Mouse (Mus musculus): ENCODE measurements around the gene Tpgs1. TPM values are rescaled to one million over a fixed set of nuclear protein-coding genes. Genes with fewer than 3 reads are reported as not detected.

The Tpgs1 gene
- polyA plus RNA-seq, 1 experiment from 2014 or later: 65.6 TPM

GRCm38 (mm10) chr10:79671396-79672087, 2.4 kb downstream of the Tpgs1 start:
- DNase-seq (ENCODE audit: low spot score) (no peak), ATAC-seq (replicated peaks; ENCODE audit: insufficient number of reproducible peaks, low FRiP score, low TSS enrichment, low read depth) (no peak)
- no peak overlapping the region for H3K4me3 ChIP-seq (ENCODE audit: low read depth, low read length)
- whole genome bisulfite sequencing: 72% methylated on average over 6 of the region's 6 CpGs
- H3K27ac ChIP-seq (replicated peaks; ENCODE audit: low read depth, low read length): no peak overlapping the region
- no peaks in the 10 kb centered on the region for H3K27me3 ChIP-seq (ENCODE audit: control insufficient read depth, insufficient read depth, low read length)
- no peaks in the 10 kb centered on the region; the same call in 1 of the 2 replicates for H3K36me3 ChIP-seq (replicated peaks; ENCODE audit: control insufficient read depth, insufficient read depth, low read depth, low read length)
- H3K9ac ChIP-seq (replicated peaks; ENCODE audit: low read length): no peak overlapping the region
- H3K9me3 ChIP-seq (replicated peaks; ENCODE audit: control insufficient read depth, low read length): no peaks in the 10 kb centered on the region
- peaks cover 4% of the 10 kb centered on the region for H3K4me1 ChIP-seq (ENCODE audit: control insufficient read depth, insufficient read depth, low read length)
- no peak overlapping the region for H3K4me2 ChIP-seq (ENCODE audit: low read depth, low read length)

GRCm38 (mm10) chr10:79672088-79672455, 2.9 kb downstream of the Tpgs1 start:
- DNase-seq (ENCODE audit: low spot score) (no peak), ATAC-seq (replicated peaks; ENCODE audit: insufficient number of reproducible peaks, low FRiP score, low TSS enrichment, low read depth) (no peak)
- H3K27ac ChIP-seq (replicated peaks; ENCODE audit: low read depth, low read length): no peak overlapping the region
- WGBS: 49% methylated on average over 3 of the region's 3 CpGs
- H3K4me2 ChIP-seq (ENCODE audit: low read depth, low read length): no peak overlapping the region
- H3K4me1 ChIP-seq (ENCODE audit: control insufficient read depth, insufficient read depth, low read length): peaks cover 4% of the 10 kb centered on the region
- no peaks in the 10 kb centered on the region for H3K9me3 ChIP-seq (replicated peaks; ENCODE audit: control insufficient read depth, low read length)
- no peaks in the 10 kb centered on the region for H3K27me3 ChIP-seq (ENCODE audit: control insufficient read depth, insufficient read depth, low read length)
- H3K9ac ChIP-seq (replicated peaks; ENCODE audit: low read length): no peak overlapping the region
- H3K4me3 ChIP-seq (ENCODE audit: low read depth, low read length): no peak overlapping the region
- no peaks in the 10 kb centered on the region; the same call in 1 of the 2 replicates for H3K36me3 ChIP-seq (replicated peaks; ENCODE audit: control insufficient read depth, insufficient read depth, low read depth, low read length)

- peaks cover 4% of the 10 kb centered on the region for H3K4me1 ChIP-seq (ENCODE audit: control insufficient read depth, insufficient read depth, low read length)
- no peak overlapping the region for H3K4me2 ChIP-seq (ENCODE audit: low read depth, low read length)
- ATAC-seq (replicated peaks; ENCODE audit: insufficient number of reproducible peaks, low FRiP score, low TSS enrichment, low read depth): no peak
- 94% methylated on average over 3 of the region's 3 CpGs for WGBS
- H3K4me3 ChIP-seq (ENCODE audit: low read depth, low read length): no peak overlapping the region
- H3K9ac ChIP-seq (replicated peaks; ENCODE audit: low read length): no peak overlapping the region
- DNase-seq (ENCODE audit: low spot score): no peak
- H3K27ac ChIP-seq (replicated peaks; ENCODE audit: low read depth, low read length): no peak overlapping the region
- H3K9me3 ChIP-seq (replicated peaks; ENCODE audit: control insufficient read depth, low read length): no peaks in the 10 kb centered on the region
- H3K27me3 ChIP-seq (ENCODE audit: control insufficient read depth, insufficient read depth, low read length): no peaks in the 10 kb centered on the region
- no peaks in the 10 kb centered on the region; the same call in 1 of the 2 replicates for H3K36me3 ChIP-seq (replicated peaks; ENCODE audit: control insufficient read depth, insufficient read depth, low read depth, low read length)
Measured at GRCm38 (mm10) chr10:79673054-79673453, 3.9 kb downstream of the Tpgs1 start.

- H3K36me3 ChIP-seq (replicated peaks; ENCODE audit: control insufficient read depth, insufficient read depth, low read depth, low read length): no peaks in the 10 kb centered on the region; the same call in 1 of the 2 replicates
- 50% methylated on average over 44 of the region's 44 CpGs for WGBS
- no peak overlapping the region for H3K9ac ChIP-seq (replicated peaks; ENCODE audit: low read length)
- no peak overlapping the region for H3K4me3 ChIP-seq (ENCODE audit: low read depth, low read length)
- ATAC-seq (replicated peaks; ENCODE audit: insufficient number of reproducible peaks, low FRiP score, low TSS enrichment, low read depth) (no peak), DNase-seq (ENCODE audit: low spot score) (no peak)
- H3K27ac ChIP-seq (replicated peaks; ENCODE audit: low read depth, low read length): no peak overlapping the region
- H3K9me3 ChIP-seq (replicated peaks; ENCODE audit: control insufficient read depth, low read length): no peaks in the 10 kb centered on the region
- no peaks in the 10 kb centered on the region for H3K27me3 ChIP-seq (ENCODE audit: control insufficient read depth, insufficient read depth, low read length)
- H3K4me2 ChIP-seq (ENCODE audit: low read depth, low read length): no peak overlapping the region
- H3K4me1 ChIP-seq (ENCODE audit: control insufficient read depth, insufficient read depth, low read length): peaks cover under 1% of the 10 kb centered on the region; the same call in 1 of the 2 replicates
Measured at GRCm38 (mm10) chr10:79675346-79676035, 6.3 kb downstream of the Tpgs1 start.

- H3K4me2 ChIP-seq (ENCODE audit: low read depth, low read length): peak overlapping the region; percentile 60
- ATAC-seq (replicated peaks; ENCODE audit: insufficient number of reproducible peaks, low FRiP score, low TSS enrichment, low read depth): peak; percentile 24
Measured at GRCm38 (mm10) chr10:79680606-79681495, 11.7 kb downstream of the Tpgs1 start.

GRCm38 (mm10) chr10:79681591-79682245, 12.5 kb downstream of the Tpgs1 start, which contains the start of gene Cdc34:
Gene Cdc34, plus strand, starts transcription at chr10:79682195.
- ATAC-seq (replicated peaks; ENCODE audit: insufficient number of reproducible peaks, low FRiP score, low TSS enrichment, low read depth) (peak; percentile 92), DNase-seq (ENCODE audit: low spot score) (peak; percentile 98)
- under 1% methylated on average over 78 of the region's 84 CpGs for WGBS
- Histone ChIP-seq H3K4me3 (ENCODE audit: low read depth, low read length) (peak within 1 kb of the TSS; percentile 89), H3K9me3 (replicated peaks; ENCODE audit: control insufficient read depth, low read length) (no peaks in the 10 kb centered on the region), H3K27me3 (ENCODE audit: control insufficient read depth, insufficient read depth, low read length) (no peaks in the 10 kb centered on the region), H3K36me3 (replicated peaks; ENCODE audit: control insufficient read depth, insufficient read depth, low read depth, low read length) (peaks cover 10% of the 10 kb centered on the region), H3K27ac (replicated peaks; ENCODE audit: low read depth, low read length) (peak within 1 kb of the TSS; percentile 59), H3K4me2 (ENCODE audit: low read depth, low read length) (peak within 1 kb of the TSS; percentile 60), H3K9ac (replicated peaks; ENCODE audit: low read length) (peak within 1 kb of the TSS; percentile 83), H3K4me1 (ENCODE audit: control insufficient read depth, insufficient read depth, low read length) (peaks cover 6% of the 10 kb centered on the region)

More at GRCm38 (mm10) chr10:79680606-79681495, 11.7 kb downstream of the Tpgs1 start:
- Histone ChIP-seq H3K9ac (replicated peaks; ENCODE audit: low read length) (peak overlapping the region; percentile 83), H3K9me3 (replicated peaks; ENCODE audit: control insufficient read depth, low read length) (no peaks in the 10 kb centered on the region), H3K36me3 (replicated peaks; ENCODE audit: control insufficient read depth, insufficient read depth, low read depth, low read length) (peaks cover 7% of the 10 kb centered on the region), H3K4me1 (ENCODE audit: control insufficient read depth, insufficient read depth, low read length) (peaks cover 6% of the 10 kb centered on the region), H3K27ac (replicated peaks; ENCODE audit: low read depth, low read length) (peak overlapping the region; percentile 59; the same call in 1 of the 2 replicates), H3K27me3 (ENCODE audit: control insufficient read depth, insufficient read depth, low read length) (no peaks in the 10 kb centered on the region), H3K4me3 (ENCODE audit: low read depth, low read length) (peak overlapping the region; percentile 89)
- DNase-seq (ENCODE audit: low spot score): no peak
- 37% methylated on average over 11 of the region's 11 CpGs for WGBS

- Histone ChIP-seq H3K4me2 (ENCODE audit: low read depth, low read length) (peak overlapping the region; percentile 57), H3K4me3 (ENCODE audit: low read depth, low read length) (peak overlapping the region; percentile 89), H3K27ac (replicated peaks; ENCODE audit: low read depth, low read length) (no peak overlapping the region; the same call in 1 of the 2 replicates), H3K4me1 (ENCODE audit: control insufficient read depth, insufficient read depth, low read length) (peaks cover 6% of the 10 kb centered on the region), H3K9me3 (replicated peaks; ENCODE audit: control insufficient read depth, low read length) (no peaks in the 10 kb centered on the region), H3K27me3 (ENCODE audit: control insufficient read depth, insufficient read depth, low read length) (no peaks in the 10 kb centered on the region), H3K36me3 (replicated peaks; ENCODE audit: control insufficient read depth, insufficient read depth, low read depth, low read length) (peaks cover 10% of the 10 kb centered on the region), H3K9ac (replicated peaks; ENCODE audit: low read length) (peak overlapping the region; percentile 83)
- DNase-seq (ENCODE audit: low spot score) (no peak), ATAC-seq (replicated peaks; ENCODE audit: insufficient number of reproducible peaks, low FRiP score, low TSS enrichment, low read depth) (peak; percentile 10; the same call in 1 of the 2 replicates)
- WGBS: 0% methylated on average over 10 of the region's 10 CpGs
Measured at GRCm38 (mm10) chr10:79682551-79682915, 13.4 kb downstream of the Tpgs1 start.

Measured in embryonic facial prominence, embryonic 11.5 days (tissue).